Mouse (Mus musculus) granulocyte monocyte progenitor cell, adult 5-6 weeks (primary cell): Measurements from ENCODE around the gene Arpc4. TPM values are rescaled to one million over a fixed set of nuclear protein-coding genes. Genes with fewer than 3 reads are reported as not detected.

ENCODE experiments used
- ATAC-seq: replicated peaks from 2 replicates; pipeline ENCODE4 v1.8.0; 2016; ENCODE audit warnings: mild to moderate bottlenecking, moderate TSS enrichment, inconsistent platforms; ENCODE audit not compliant: poor library complexity, severe bottlenecking
- total RNA-seq, 2 experiments: library from RNA; stranded (forward) in 1 of 2; stranded (reverse) in 1 of 2; fragments of 200-712, 200-1000 nt in 1 of 2; fragments of >200 nt in 1 of 2; fragmentation: Nextera tagmentation in 1 of 2; gene quantifications; 2 replicates each; pipeline ENCODE4 v1.2.3; 2014 to 2017

The Arpc4 gene
- total RNA-seq, 2 experiments from 2014 or later, result 211 to 223 TPM

DNA sequence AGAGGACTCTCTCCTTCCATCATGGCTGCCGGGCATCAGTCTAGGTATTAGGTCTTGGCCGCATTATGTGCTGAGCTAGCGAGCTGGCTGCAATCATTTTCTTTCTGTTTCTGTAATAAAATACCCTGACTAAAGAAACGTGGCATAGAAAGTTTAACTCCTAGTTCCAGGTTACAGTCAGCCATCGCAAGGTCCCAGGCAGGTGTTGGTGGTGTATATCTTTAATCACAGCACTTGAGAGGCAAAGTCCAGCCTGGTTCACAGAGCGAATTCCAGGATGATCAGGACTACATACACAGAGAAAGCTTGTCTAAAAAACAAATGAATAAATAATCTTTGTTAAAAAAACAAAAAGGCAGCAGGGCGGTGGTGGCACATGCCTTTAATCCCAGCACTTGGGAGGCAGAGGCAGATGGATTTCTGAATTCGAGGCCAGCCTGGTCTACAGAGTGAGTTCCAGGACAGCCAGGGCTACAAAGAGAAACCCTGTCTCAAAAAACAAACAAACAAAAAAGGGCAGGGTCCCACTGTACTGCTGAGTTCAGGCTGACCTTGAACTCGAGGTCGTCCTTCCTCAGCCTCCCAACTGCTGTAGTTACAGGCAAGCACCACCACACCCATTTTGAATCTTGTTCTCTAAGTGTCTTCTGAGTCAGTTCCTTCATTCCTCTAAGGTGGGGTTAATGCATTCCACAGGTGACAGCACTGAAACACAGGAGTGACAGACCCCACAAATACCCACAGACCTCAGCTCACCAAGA, 18.5 kb downstream of the Arpc4 start:
- no peak for ATAC-seq

DNA sequence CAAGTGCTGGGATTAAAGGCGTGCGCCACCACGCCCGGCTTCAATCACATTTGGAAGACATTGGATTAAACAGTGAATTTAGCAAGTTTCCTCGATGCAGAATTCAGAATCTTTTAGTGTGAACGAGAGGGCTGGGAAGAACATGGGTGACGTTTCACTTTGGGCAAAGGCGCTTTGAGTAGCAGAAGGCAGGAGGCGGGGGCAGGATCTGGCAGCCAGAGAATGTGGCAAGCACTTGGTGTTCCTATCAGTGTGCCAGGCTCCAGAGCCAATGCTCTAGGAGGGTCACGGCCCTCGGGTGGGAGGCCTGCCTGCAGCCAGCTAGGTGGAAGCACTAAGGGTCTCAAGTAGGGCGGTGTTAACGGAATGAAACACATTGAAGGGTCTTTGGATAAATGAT, 24.2 kb downstream of the Arpc4 start:
- ATAC-seq, result no peak

- no peak for ATAC-seq
These were observed 26.9 kb downstream of the Arpc4 start for GRCm38 (mm10) chr6:113404649-113405448.

GRCm38 (mm10) chr6:113405483-113405882, 27.6 kb downstream of the Arpc4 start:
- no peak for ATAC-seq

- ATAC-seq, result no peak
These were observed 28.8 kb downstream of the Arpc4 start for GRCm38 (mm10) chr6:113406683-113407082.

- ATAC-seq, result no peak
These were observed 32.1 kb downstream of the Arpc4 start for GRCm38 (mm10) chr6:113410001-113410400.

DNA sequence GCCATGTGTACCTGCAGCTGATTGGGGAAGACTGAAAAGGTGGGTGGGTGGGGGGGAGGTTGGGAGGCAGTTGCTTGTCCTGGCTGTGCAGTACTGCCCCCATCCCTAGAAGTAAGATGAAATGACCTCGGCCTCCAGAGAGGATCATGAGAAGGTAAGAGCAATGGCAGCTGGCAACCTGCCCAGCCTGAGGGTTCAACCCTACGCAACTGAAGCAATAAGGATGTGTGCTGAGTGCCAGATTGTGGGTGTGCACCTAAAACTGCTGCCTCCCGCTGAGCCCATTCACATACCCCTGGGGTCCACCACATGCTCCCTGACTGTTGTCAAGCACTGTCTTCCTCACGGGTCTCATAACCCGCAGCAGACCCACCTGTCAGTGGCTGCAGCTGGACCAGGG, 38.5 kb downstream of the Arpc4 start:
- no peak for ATAC-seq

GRCm38 (mm10) chr6:113418441-113419198, 40.7 kb downstream of the Arpc4 start:
- ATAC-seq, result peak; percentile 32

DNA sequence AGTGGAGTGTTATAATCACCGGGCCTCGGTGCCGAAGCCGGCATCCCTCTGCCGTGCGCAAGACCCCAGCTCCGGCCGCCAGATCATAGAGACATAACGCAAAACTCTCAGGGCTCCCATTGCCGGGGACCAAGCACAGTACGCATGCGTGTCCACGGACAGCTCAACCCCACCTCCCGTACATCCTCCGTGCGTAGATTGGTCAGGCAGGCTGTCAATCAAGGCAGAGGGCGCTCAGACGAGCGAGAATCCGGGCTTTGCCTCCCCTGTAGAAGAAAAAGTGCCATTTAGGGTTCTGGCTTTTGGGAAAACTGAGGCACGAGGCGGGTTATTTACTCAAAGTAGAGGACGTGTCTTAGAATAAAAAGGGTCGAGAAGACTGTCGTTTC, 41.3 kb downstream of the Arpc4 start, which contains the start of gene Rpusd3:
Gene Rpusd3, minus strand, starts transcription at position 142 of the 389 bp plus-strand sequence.
- ATAC-seq, result peak; percentile 97

GRCm38 (mm10) chr6:113423000-113423399, 45.1 kb downstream of the Arpc4 start:
- ATAC-seq, result no peak

- no peak for ATAC-seq
These were observed 46.3 kb downstream of the Arpc4 start for GRCm38 (mm10) chr6:113424187-113424586.

- ATAC-seq, result no peak
These were observed 48.8 kb downstream of the Arpc4 start for GRCm38 (mm10) chr6:113426696-113427095.

GRCm38 (mm10) chr6:113427397-113427796, 49.5 kb downstream of the Arpc4 start:
- ATAC-seq, result peak; percentile 82

DNA sequence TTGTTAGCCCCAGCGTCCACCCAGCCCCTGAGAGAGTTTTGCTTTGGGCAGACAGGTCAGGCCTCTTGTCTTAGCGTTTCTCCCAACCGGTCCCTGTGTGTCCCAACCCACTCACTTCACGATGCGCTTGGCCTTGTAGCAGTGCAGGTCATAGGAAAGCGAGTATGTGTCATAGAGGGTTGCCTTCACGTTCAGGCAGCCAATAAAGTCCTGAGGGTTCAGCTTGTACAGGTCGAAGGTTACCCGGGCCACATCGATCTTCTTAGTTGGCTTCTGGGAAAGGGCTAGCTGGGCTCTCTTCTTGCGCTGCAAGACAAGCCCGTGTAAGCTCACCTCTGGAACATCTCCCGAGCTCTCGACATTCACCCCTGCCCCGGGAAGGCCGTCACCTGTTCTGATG, 50.1 kb downstream of the Arpc4 start:
- no peak for ATAC-seq

DNA sequence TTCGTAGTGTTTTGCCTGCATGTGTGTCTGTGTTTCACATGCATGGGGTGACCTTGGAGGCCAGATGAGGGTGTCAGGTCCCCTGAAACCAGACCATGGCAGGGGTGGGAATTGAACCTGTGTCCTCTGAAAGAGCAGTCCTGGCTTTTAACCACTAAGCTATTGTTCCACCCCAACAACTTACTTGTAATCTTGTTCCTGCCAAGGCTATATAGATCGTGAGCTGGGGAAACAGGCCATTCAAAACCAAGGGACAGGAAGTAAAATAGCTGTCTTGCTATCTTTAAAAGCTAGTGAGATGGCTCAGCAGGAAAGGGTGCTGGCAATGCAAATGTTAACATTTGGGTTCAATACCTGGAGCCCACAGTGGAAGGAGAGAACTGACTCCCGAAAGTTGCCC, 52.0 kb downstream of the Arpc4 start:
- no peak for ATAC-seq

DNA sequence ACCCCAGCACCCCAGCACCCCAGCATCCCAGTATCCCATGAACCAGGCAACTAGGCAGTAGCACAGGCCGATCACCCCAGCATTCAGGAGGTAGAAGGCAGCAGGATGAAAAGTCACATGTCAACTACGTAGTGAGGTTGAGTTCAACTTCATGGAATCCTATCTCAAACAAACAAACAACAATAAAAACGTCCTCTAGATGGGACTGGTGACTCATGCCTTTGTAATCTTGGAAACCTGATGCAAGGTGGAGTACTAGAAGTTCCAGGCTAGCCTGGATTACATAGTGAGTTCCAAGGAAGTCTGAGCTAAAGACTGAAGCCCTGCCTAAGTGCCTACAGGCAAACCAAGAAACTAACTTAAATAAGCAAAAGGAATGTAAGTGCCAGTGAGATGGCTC, 52.9 kb downstream of the Arpc4 start:
- no peak for ATAC-seq

DNA sequence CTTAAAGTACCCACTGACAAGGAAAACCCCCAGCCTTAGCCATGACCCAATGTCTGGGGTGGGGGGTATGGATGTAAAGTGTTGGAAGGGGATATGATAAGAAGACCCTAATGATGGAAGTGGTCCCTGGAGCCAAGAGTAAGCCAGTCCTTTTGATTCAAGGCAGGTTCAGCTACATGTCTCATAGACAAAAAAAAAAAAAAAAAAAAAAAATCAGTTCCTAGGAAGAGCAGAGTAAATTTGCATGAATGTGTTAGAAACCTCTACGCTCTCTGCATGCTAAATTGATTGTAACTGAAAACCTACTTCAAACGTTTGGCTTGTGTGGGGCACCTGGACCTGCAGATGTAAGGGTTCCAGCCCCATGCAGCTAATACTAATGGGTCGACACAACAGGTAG, 53.9 kb downstream of the Arpc4 start:
- ATAC-seq, result no peak

GRCm38 (mm10) chr6:113433661-113434060, 55.7 kb downstream of the Arpc4 start:
- ATAC-seq, result no peak

DNA sequence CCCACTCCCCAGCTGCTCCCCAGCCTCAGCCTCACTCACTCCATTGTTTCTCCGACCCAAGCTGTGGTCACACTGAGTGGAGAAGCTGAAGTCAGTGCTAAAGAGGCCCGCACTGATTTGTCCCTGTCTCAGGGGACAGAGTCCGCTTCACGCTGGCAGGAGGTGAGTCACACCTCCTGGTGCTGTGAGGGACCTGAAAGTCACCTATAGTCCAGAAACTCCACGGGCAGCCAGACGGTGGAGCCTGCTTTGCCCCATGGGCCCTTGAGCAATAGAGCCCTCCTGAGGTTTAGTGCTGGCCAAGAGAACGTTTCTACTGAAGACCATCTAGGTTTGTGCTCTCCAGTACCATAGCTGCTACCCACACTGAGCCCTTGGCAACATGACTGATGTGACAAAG, 56.8 kb downstream of the Arpc4 start:
- no peak for ATAC-seq

GRCm38 (mm10) chr6:113435664-113436205, 57.8 kb downstream of the Arpc4 start, which contains the start of gene Cidec:
Gene Cidec, minus strand, starts transcription at chr6:113435760.
- no peak for ATAC-seq

- ATAC-seq, result no peak
These were observed 59.2 kb downstream of the Arpc4 start for GRCm38 (mm10) chr6:113437135-113437534.
